Mouse (Mus musculus) hindbrain, embryonic 11.5 days (tissue): ENCODE data around the gene Lysmd4. TPM values are rescaled to one million over a fixed set of nuclear protein-coding genes. Genes with fewer than 3 reads are reported as not detected.

Experiments
- ATAC-seq: fragments of 200-750 bp; cut with Nextera tagmentation; 2 replicates; pipeline ENCODE4 v1.8.0; 2017; ENCODE audit warnings: mild to moderate bottlenecking, moderate TSS enrichment, moderate library complexity; ENCODE audit not compliant: low FRiP score
- DNase-seq: peaks from one replicate; pipeline ENCODE4 v3.0.0-alpha.2; 2015; ENCODE audit warnings: low spot score
- H3K27ac ChIP-seq: fragments of 300-500 bp; sonication (generic); 2 replicates; pipeline ENCODE4 v1.5.1; 2014; ENCODE audit warnings: mild to moderate bottlenecking, low read depth, low read length
- H3K27me3 ChIP-seq: fragments of 300-500 bp; sonication (generic); 2 replicates; pipeline ENCODE4 v1.6.1; 2014; ENCODE audit warnings: mild to moderate bottlenecking, low read length, moderate library complexity, mixed read lengths; ENCODE audit not compliant: control insufficient read depth, insufficient read depth
- H3K36me3 ChIP-seq: fragments of 300-500 bp; sonication (generic); 2 replicates; pipeline ENCODE4 v1.6.1; 2014; ENCODE audit warnings: mild to moderate bottlenecking, low read length, moderate library complexity, mixed read lengths; ENCODE audit not compliant: control insufficient read depth, insufficient read depth
- H3K4me1 ChIP-seq: fragments of 300-500 bp; sonication (generic); replicated peaks from 2 replicates; pipeline ENCODE4 v1.6.1; 2014; ENCODE audit warnings: low read length, mixed read lengths; ENCODE audit not compliant: control insufficient read depth, insufficient read depth
- H3K4me2 ChIP-seq: fragments of 300-500 bp; sonication (generic); replicated peaks from 2 replicates; pipeline ENCODE4 v1.6.1; 2014; ENCODE audit warnings: mild to moderate bottlenecking, low read depth, low read length
- H3K4me3 ChIP-seq: fragments of 300-500 bp; sonication (generic); 2 replicates; pipeline ENCODE4 v1.5.1; 2014; ENCODE audit warnings: low read depth, low read length
- H3K9ac ChIP-seq: fragments of 300-500 bp; sonication (generic); 2 replicates; pipeline ENCODE4 v1.6.1; 2014; ENCODE audit warnings: low read depth, low read length
- H3K9me3 ChIP-seq: fragments of 300-500 bp; sonication (generic); 2 replicates; pipeline ENCODE4 v1.6.1; 2016; ENCODE audit warnings: low read length; ENCODE audit not compliant: control insufficient read depth
- WGBS: fragments of 180-500 bp; shearing (Covaris S2); extraction: QIAGEN DNeasy Blood & Tissue Kit; methylation state at CpG from one replicate; pipeline ENCODE4 v1.1.7; 2014; 5-methylcytosine and 5-hydroxymethylcytosine counted together
- polyA plus RNA-seq: library from polyadenylated mRNA; unstranded; fragments of >200 nt; fragmentation: Nextera tagmentation; extraction: Ambion mirVana; gene quantifications from 2 replicates; pipeline ENCODE4 v1.2.1, GENCODE M21; 2014

Gene Lysmd4
- polyA plus RNA-seq, 1 experiment from 2014 or later, result 11.0 TPM

DNA sequence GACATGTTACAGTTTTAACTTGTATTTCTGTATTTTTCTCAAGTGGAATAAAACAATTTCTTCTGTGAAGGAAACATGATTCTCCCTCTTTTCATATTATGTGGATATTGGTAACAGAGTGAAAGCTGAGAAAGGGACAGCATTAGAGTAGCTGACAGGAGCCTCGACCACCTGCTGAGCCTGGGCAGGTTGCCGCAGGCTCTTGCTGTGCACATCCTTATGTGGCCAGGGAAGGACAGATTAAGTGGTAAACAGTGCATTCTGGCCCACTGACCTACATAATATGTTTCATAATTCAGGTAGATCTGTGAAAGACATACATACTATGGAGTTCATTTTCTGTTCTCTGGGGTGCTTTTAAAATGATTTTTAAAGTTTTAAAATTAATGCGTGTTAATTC is 6.0 kb downstream of the Lysmd4 start:
- no peaks in the 10 kb centered on the region for H3K27me3 ChIP-seq
- H3K4me1 ChIP-seq, result no peaks in the 10 kb centered on the region
- H3K9ac ChIP-seq, result no peak overlapping the region
- no peak overlapping the region for H3K4me3 ChIP-seq
- H3K27ac ChIP-seq, result no peak overlapping the region
- no peaks in the 10 kb centered on the region for H3K36me3 ChIP-seq
- no peak for ATAC-seq
- H3K4me2 ChIP-seq, result no peak overlapping the region
- 64% methylated on average over 3 of the region's 3 CpGs for WGBS
- no peaks in the 10 kb centered on the region for H3K9me3 ChIP-seq
- no peak for DNase-seq

DNA sequence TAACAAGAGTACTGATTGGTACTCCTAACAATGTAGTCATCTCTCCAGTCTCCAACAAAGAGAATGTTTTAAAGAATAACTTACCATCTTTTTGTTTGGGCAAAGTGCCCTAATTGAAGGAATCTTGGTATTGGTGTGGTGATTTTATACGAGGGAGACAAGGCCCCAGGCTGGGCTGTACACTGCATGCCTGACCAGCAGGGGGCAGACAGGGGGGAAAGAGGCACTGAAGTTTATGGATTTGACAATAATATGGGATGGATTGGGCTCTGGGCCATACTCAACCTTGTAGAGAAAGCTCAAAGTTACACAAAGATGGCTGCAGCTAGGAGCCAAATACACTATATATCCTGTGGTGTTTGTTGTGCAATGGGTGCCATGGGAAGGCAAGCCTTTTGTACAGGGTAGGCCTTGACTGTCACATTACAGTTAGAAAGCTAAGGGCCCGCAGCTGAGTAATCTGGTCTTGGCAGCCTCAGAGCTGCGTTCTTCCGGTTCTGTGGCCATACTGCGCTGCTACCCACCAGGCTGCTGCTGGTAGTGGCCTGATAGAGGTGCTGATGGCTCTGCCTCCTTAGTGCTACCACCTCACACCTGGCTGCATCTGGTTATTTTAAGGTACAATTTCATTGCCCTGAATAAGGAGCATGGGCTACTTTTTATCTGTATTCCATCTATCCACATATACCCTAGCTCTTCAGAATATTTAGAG is 6.7 kb downstream of the Lysmd4 start:
- WGBS, result 74% methylated on average over 5 of the region's 5 CpGs
- Histone ChIP-seq H3K9ac (no peak overlapping the region), H3K4me3 (no peak overlapping the region), H3K4me1 (no peaks in the 10 kb centered on the region), H3K27me3 (no peaks in the 10 kb centered on the region), H3K9me3 (no peaks in the 10 kb centered on the region), H3K4me2 (no peak overlapping the region), H3K27ac (no peak overlapping the region), H3K36me3 (no peaks in the 10 kb centered on the region)
- DNase-seq (peak; percentile 73), ATAC-seq (no peak)

DNA sequence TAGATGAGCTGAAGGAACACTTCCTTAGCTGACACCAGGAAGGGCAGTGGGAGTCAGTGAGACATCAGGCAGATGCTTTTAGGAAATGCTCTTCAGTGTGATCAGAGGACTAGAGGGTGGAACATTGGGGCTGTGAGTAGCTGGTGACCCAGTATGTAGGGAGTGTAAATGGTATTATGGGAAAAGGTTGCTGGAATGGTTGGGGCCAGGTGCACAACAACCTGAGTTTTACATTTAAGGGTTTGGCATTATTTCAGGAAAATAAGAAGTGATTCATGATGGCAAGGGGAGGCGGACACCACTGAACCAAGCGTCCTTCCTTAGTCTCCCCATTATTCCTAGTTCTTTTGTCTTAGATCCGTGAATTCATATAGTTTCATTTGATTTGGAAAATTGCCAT is 7.4 kb downstream of the Lysmd4 start:
- Histone ChIP-seq H3K36me3 (0 out of 2 replicates have a peak, but pooled peaks cover under 1% of the 10 kb centered on the region), H3K9ac (no peak overlapping the region), H3K4me3 (no peak overlapping the region), H3K27me3 (no peaks in the 10 kb centered on the region), H3K9me3 (no peaks in the 10 kb centered on the region), H3K4me2 (no peak overlapping the region), H3K4me1 (no peaks in the 10 kb centered on the region), H3K27ac (no peak overlapping the region)
- WGBS, result 89% methylated on average over 3 of the region's 3 CpGs
- no peak for ATAC-seq
- no peak for DNase-seq

DNA sequence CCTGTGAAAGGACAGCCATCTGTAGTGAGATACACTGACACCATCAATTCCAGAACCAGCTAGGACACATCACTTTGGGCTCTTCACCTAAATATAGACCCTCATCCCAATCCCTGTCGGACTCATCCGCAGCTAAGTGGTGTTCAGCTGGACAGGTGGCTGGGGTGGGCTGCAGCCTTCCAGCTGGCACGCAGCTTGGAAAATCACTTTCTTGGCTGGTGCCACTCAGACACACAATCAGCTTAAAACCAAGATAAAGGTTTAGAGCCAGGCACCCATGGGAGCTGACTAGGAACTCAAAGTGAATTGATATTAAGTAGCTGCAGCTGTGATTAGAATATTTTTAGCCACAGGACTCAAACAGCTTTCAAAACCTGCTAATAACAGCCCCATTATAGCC is 7.9 kb downstream of the Lysmd4 start:
- H3K4me3 ChIP-seq, result no peak overlapping the region
- no peaks in the 10 kb centered on the region for H3K9me3 ChIP-seq
- no peaks in the 10 kb centered on the region for H3K4me1 ChIP-seq
- H3K9ac ChIP-seq, result no peak overlapping the region
- ATAC-seq (no peak), DNase-seq (no peak)
- no peak overlapping the region for H3K27ac ChIP-seq
- 94% methylated on average over 3 of the region's 3 CpGs for WGBS
- 0 out of 2 replicates have a peak, but pooled peaks cover 3% of the 10 kb centered on the region for H3K36me3 ChIP-seq
- H3K27me3 ChIP-seq, result no peaks in the 10 kb centered on the region
- no peak overlapping the region for H3K4me2 ChIP-seq

DNA sequence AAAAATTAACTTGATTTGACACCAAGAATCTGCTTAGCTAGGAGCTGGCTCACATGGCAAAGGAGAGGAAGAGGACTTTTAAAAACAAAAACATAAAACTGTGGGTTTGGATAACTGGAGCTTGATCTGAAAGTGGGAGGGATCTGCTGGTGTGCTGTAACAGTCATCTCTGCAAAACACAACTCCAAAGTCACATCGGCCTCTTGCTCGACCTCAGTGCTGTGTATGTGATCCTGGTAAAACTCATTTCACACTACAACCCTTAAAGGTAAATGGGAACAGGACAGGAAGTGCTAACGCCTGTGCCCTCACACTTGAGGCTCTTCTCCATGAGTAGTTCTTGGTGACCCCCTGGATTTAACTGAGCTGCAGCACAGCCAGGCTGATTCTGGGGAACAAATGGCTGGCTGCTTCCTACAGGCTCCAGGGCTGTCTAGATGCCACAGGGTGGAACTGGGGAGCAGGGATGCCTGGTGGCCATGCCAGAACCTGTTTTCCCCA is 8.3 kb downstream of the Lysmd4 start:
- Histone ChIP-seq H3K9me3 (no peaks in the 10 kb centered on the region), H3K27me3 (no peaks in the 10 kb centered on the region), H3K4me3 (no peak overlapping the region), H3K27ac (no peak overlapping the region), H3K9ac (no peak overlapping the region), H3K36me3 (0 out of 2 replicates have a peak, but pooled peaks cover 3% of the 10 kb centered on the region), H3K4me1 (no peaks in the 10 kb centered on the region), H3K4me2 (no peak overlapping the region)
- DNase-seq (no peak), ATAC-seq (no peak)
- WGBS, result 90% methylated on average over 3 of the region's 3 CpGs

DNA sequence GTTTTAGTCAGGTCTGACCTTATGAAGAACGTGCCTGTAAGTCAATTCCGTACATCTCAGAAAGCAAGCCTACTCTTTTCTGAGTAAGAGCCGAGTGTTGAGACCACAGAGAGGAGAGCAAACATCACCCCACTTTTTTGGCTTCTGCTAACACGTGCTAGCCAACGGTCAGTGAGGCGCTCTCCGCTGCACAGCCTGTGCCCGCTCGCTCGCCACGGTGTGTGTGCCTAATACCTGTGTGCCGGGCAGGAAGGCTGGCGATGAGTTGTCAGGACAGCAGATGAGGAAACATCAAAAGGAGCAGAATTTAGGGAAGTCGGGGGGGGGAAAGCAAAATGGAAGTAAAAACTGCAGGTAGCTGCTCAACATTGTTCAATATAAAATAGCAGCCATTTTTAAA is 10.2 kb downstream of the Lysmd4 start:
- no peak overlapping the region for H3K4me3 ChIP-seq
- H3K9ac ChIP-seq, result no peak overlapping the region
- no peaks in the 10 kb centered on the region for H3K4me1 ChIP-seq
- 96% methylated on average over 14 of the region's 14 CpGs for WGBS
- no peak overlapping the region for H3K27ac ChIP-seq
- ATAC-seq (no peak), DNase-seq (no peak)
- no peak overlapping the region for H3K4me2 ChIP-seq
- 0 out of 2 replicates have a peak, but pooled peaks cover 3% of the 10 kb centered on the region for H3K36me3 ChIP-seq
- no peaks in the 10 kb centered on the region for H3K9me3 ChIP-seq
- H3K27me3 ChIP-seq, result no peaks in the 10 kb centered on the region

DNA sequence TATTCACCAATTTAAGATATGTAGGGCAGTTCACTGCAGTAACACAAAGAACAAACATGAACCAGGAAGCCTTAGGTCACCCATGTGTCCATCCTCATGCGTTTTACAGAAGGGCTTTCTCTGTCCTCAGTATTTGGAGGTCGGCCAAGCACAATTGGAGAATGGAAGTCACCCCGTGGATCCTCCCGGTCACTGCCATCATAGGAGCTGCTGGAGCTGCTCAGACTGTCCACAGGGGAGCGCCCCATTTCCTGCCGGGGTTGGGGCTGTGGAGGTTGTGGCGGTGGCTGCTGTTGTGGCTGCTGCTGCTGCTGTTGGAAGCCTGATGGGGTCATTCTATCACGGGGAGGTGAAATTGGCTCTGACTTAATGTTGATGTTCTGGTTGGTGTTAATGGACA is 12.5 kb downstream of the Lysmd4 start:
- no peaks in the 10 kb centered on the region for H3K27me3 ChIP-seq
- no peaks in the 10 kb centered on the region for H3K9me3 ChIP-seq
- H3K4me3 ChIP-seq, result no peak overlapping the region
- H3K9ac ChIP-seq, result no peak overlapping the region
- H3K36me3 ChIP-seq, result 0 out of 2 replicates have a peak, but pooled peaks cover 3% of the 10 kb centered on the region
- ATAC-seq (no peak), DNase-seq (no peak)
- no peak overlapping the region for H3K4me2 ChIP-seq
- no peaks in the 10 kb centered on the region for H3K4me1 ChIP-seq
- H3K27ac ChIP-seq, result no peak overlapping the region
- WGBS, result 79% methylated on average over 8 of the region's 8 CpGs

DNA sequence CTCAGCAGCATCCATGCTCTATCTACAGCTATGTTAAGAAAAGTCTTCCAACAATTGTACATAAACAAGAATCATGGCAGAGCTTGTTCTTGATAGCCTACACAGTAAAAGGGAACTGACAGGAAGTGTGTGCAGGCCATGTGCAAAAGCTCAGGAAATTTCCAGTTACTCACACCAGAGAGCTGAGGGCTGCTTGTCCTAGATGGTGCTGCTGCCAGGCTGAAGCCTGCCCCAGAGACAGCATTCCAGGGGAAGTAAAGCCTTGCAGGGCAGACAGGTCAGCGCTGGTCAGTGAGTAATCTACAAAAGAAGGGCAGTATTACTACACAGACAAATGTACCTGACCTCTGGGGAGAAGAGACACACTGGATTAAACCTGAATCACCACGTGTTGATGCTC is 14.0 kb downstream of the Lysmd4 start:
- DNase-seq (no peak), ATAC-seq (no peak)
- no peaks in the 10 kb centered on the region for H3K4me1 ChIP-seq
- WGBS, result 79% methylated on average over 2 of the region's 2 CpGs
- H3K27me3 ChIP-seq, result no peaks in the 10 kb centered on the region
- H3K9me3 ChIP-seq, result no peaks in the 10 kb centered on the region
- 0 out of 2 replicates have a peak, but pooled peaks cover 3% of the 10 kb centered on the region for H3K36me3 ChIP-seq
- no peak overlapping the region for H3K4me2 ChIP-seq
- no peak overlapping the region for H3K4me3 ChIP-seq
- no peak overlapping the region for H3K27ac ChIP-seq
- H3K9ac ChIP-seq, result no peak overlapping the region

DNA sequence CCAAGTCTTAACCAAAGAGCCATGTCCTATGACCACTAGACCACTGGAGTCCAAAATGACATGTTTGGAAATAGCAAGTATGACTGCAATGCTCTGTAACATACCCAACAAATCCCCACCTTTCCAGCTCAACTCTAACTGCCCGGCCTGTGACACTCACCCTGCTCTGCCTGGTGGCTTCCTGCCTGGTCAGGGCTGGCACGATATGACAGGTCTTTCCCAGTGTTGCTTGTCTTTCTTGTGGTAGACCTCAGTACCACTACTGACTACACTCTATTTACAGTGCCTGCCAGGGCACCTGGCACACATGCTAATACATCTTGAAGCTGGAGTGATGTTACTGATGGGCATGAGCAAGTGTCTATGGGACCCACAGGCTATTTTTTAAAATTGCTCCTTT is 15.4 kb downstream of the Lysmd4 start:
- Histone ChIP-seq H3K27ac (no peak overlapping the region), H3K9ac (no peak overlapping the region), H3K9me3 (no peaks in the 10 kb centered on the region), H3K4me3 (no peak overlapping the region), H3K36me3 (0 out of 2 replicates have a peak, but pooled peaks cover 3% of the 10 kb centered on the region), H3K27me3 (no peaks in the 10 kb centered on the region), H3K4me2 (no peak overlapping the region), H3K4me1 (no peaks in the 10 kb centered on the region)
- DNase-seq (no peak), ATAC-seq (no peak)
- WGBS, result 91% methylated on average over 2 of the region's 2 CpGs
